Mouse (Mus musculus) kidney, adult 8-10 months (tissue): Measurements from ENCODE around the gene Klhl25.
"Not testable (repeated sequence)": the region's sequence is repeated elsewhere in the genome, so short reads cannot be mapped to it uniquely, and the experiment has no call there.

Experiments used
- DNase-seq, 2 experiments: peaks; one replicate each; pipeline ENCODE4 v3.0.0; 2022

Klhl25 gene

GRCm38 (mm10) chr7:75846942-75847341, 1.2 kb upstream of the Klhl25 start:
- peak in 1 of 2 experiments; percentile 23 for DNase-seq

GRCm38 (mm10) chr7:75847489-75847888, 621 bp upstream of the Klhl25 start:
- DNase-seq = no peak

- DNase-seq = peak; percentile 64 to 70
Observed at GRCm38 (mm10) chr7:75848776-75849670, 913 bp downstream of the Klhl25 start.

- not testable (repeated sequence) for DNase-seq
Observed at GRCm38 (mm10) chr7:75850396-75850795, 2.3 kb downstream of the Klhl25 start.

- DNase-seq = no peak
Observed at GRCm38 (mm10) chr7:75851290-75851689, 3.2 kb downstream of the Klhl25 start.

- peak; percentile 13 to 27 for DNase-seq
Observed at GRCm38 (mm10) chr7:75852363-75852762, 4.3 kb downstream of the Klhl25 start.

- peak; percentile 18 to 28 for DNase-seq
Observed at GRCm38 (mm10) chr7:75853171-75853830, 5.2 kb downstream of the Klhl25 start.

- DNase-seq = peak; percentile 52 to 62
Observed at GRCm38 (mm10) chr7:75854231-75854925, 6.3 kb downstream of the Klhl25 start.

- no peak for DNase-seq
Observed at GRCm38 (mm10) chr7:75855028-75855427, 6.9 kb downstream of the Klhl25 start.

- DNase-seq = no peak
Observed at GRCm38 (mm10) chr7:75856259-75856658, 8.1 kb downstream of the Klhl25 start.

GRCm38 (mm10) chr7:75859771-75860196, 11.7 kb downstream of the Klhl25 start:
- DNase-seq = no peak

- DNase-seq = not testable (repeated sequence)
Observed at GRCm38 (mm10) chr7:75861638-75862426, 13.7 kb downstream of the Klhl25 start.

GRCm38 (mm10) chr7:75862427-75862781, 14.3 kb downstream of the Klhl25 start:
- DNase-seq = not testable (repeated sequence)

GRCm38 (mm10) chr7:75863248-75863911, 15.3 kb downstream of the Klhl25 start:
- DNase-seq = not testable (repeated sequence)

GRCm38 (mm10) chr7:75865026-75865425, 16.9 kb downstream of the Klhl25 start:
- DNase-seq = no peak

- no peak for DNase-seq
Observed at GRCm38 (mm10) chr7:75866557-75866956, 18.4 kb downstream of the Klhl25 start.

- no peak for DNase-seq
Observed at GRCm38 (mm10) chr7:75868687-75869086, 20.6 kb downstream of the Klhl25 start.

- DNase-seq = no peak
Observed at GRCm38 (mm10) chr7:75870551-75870950, 22.4 kb downstream of the Klhl25 start.

- no peak for DNase-seq
Observed at GRCm38 (mm10) chr7:75872255-75872654, 24.1 kb downstream of the Klhl25 start.

- DNase-seq = no peak
Observed at GRCm38 (mm10) chr7:75872697-75873096, 24.6 kb downstream of the Klhl25 start.

GRCm38 (mm10) chr7:75873216-75873615, 25.1 kb downstream of the Klhl25 start:
- no peak for DNase-seq

- no peak for DNase-seq
Observed at GRCm38 (mm10) chr7:75873746-75874145, 25.6 kb downstream of the Klhl25 start.
